Mouse (Mus musculus): ENCODE results near the gene Nsun3. TPM values are rescaled to one million over a fixed set of nuclear protein-coding genes. Genes with fewer than 3 reads are reported as not detected.

The Nsun3 gene
- 8.4 and 8.5 TPM in 2 replicates for polyA plus RNA-seq (2012; rRNA removed)

DNA sequence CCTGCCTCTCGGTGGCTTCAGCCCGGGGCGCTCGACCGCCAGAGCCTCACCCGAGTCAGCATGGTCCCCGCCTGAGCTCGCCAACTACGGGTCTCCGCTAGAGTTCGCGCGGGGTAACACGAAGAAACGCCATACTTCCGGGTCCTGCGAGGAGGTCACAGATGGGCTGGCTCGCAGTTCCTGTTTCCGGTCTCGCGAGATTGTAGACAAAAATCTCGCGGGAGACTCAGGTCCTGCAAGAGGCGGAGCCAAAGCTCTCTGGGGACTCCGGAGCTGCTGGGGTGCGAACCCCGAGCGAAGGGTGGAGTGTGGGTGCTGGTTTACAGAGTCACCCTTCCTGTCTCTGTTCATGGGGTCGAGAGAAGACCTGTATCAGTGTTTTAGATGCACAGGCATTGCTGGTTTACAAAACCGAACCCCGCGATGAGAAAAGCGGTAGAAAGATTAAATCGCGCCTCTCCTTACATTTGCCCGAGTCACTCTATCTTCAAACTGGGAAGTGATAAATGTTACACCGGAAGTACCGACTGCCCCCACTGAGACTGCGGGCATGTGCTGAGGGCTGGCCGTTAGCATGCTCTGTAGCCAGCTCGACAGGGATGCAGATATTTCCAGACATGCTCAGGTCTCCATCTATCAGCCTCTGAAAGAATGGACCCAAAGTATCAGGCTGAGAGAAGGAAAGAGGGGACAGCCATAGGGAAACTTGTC, at the start of gene Nsun3:
Gene Nsun3 (minus strand): TSS at position 198 of the 711 bp plus-strand sequence.

DNA sequence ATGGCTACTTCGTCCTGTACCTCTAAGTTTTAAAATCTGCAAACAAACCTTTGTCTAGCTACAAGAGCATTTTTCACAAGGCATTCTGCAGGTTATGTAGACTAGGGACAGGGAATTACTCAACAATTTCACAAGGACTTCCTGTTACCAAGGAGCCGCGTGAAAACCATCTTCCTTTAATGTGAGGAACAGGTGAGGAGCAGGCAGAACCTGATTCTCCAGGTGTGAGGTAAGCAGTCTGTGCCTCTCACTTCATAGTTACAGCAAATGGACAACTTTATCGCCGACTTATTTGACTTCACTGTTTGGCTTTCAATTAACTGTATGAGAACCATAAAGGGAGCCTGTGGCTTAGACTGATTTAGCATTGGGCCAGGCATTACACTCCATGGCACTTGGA, 27.9 kb upstream of the Nsun3 start, which contains the start of gene Stx19:
Gene Stx19 (plus strand): TSS at position 186 of the 400 bp plus-strand sequence.

Other genes starting within 250 kb of the Nsun3 start
- not detected in 2 replicates for gene Stx19, start 27.9 kb upstream of the Nsun3 start, polyA plus RNA-seq (2012; rRNA removed)
- gene Arl13b, start 60.2 kb upstream of the Nsun3 start, polyA plus RNA-seq (2012; rRNA removed) = 13.2 and 16.6 TPM in 2 replicates
- 6.3 and 6.4 TPM in 2 replicates for gene Pros1, start 67.5 kb upstream of the Nsun3 start, polyA plus RNA-seq (2012; rRNA removed)